Mouse (Mus musculus) embryo, embryonic 9.5 days (tissue): ENCODE measurements around the gene Nlk.
"Not testable (repeated sequence)": the region's sequence is repeated elsewhere in the genome, so short reads cannot be mapped to it uniquely, and the experiment has no call there.

ENCODE experiments used
- DNase-seq: peaks from one replicate; pipeline ENCODE4 v3.0.0-alpha.2; 2017; ENCODE audit errors: extremely low spot score

The Nlk gene

DNA sequence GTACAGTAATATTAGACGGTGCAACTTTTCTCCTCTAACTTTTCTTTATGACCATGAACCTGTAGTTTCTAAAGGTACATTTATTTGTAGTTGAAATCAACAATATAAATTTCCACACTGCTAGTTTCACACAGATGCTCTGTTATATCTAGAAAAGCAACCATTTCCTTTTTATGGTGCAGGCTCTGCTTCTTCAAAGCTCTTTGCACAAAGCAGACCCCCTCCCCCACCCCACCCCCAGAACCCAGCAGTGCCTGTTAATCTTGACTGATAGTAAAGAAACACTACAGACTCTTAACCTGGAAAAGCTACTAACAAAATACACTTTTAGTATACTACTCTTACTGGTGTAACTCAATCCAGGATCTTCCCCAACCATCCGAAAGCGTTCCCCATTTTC is 6.6 kb downstream of the Nlk start:
- no peak for DNase-seq

DNA sequence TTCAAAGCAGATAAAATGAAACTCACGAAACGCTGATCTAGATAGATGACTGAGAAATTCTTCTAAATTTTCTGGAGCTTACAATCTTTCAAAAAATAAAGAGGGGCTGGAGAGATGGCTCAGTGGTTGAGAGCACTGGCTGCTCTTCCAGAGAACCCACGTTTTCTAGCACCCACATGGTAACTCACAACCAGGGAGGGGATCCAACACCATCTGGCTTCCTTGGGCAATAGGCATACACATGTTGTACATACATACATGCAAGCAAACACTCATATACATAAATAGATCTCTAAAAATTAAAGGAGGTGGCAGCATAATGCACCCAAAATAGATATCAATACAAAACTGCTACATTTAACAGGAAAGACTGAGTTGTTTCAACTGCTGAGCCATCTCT is 16.1 kb downstream of the Nlk start:
- no peak for DNase-seq

DNA sequence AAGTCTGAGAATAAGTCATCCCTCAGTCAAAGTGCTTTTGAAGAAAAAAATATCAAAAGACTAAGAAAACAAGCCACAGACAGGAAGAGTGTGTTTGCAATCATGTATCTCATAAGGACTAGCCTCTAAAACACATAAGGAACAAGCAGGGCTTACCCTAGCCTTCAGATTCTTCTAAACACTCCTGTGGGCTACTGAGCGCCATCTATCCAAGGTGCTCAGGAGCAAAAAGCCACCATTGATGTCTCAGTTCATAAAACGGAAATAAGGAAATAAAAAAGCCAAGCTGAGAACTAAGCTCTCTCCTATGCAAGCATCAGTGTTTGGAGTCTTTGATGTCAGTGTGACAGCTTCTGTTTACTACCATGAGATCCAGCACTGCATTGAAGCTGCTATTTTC is 18.4 kb downstream of the Nlk start:
- DNase-seq = no peak

DNA sequence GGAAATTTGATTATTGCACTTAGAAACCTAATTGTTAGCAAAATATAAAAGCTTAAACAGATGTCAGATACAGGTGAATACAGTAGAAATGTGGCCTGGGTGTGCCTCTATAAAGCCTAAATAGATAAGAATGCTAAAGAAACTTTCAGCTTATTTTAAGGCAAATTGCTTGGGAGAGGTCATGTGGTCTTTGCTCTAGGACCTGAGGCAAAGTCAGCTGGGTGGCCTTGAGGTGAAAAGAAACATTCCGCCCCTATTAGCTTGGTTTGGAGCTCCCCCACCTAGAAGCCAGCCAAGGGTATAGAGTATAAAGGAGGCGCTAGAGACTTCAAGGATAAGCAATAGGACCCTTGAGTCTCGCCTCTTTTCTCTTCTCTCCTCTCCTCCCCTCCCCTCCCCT is 28.5 kb downstream of the Nlk start:
- DNase-seq = no peak

DNA sequence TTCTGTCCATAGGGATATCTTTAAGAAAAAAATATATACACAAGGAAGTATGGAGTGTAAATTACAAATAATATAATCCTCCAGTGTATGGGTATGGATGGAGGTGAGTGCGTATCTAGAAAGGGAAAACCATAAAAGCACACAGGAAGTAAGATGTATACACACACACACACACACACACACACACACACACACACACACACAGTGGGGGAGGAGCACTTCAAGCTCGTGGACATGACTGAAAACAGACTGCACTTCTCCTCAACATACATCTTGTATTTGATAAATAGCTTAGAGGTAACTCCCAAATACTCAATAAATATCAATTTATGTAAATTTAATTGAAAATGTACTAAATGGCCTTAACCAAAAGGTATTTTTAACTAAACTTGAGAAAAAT is 32.3 kb downstream of the Nlk start:
- no peak for DNase-seq

DNA sequence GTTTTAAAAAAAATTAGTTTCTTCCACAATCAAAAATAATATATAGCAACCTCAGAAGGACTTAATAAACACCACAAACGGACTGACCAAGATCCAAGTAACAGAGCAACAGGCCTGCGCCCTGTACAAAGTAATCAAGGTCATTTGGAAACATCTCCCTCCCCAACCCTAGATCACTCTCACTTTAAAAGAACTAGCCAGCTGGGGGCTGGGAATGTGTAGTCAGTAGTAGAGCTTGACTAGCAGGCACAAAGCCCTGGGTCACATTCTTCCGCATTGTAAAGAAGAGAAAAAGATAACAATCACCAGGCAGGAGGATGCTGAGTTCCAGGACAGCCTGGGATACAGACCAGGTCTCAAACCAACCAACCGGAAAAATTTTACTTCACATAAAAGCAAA is 33.3 kb downstream of the Nlk start:
- DNase-seq = peak; percentile 6

DNA sequence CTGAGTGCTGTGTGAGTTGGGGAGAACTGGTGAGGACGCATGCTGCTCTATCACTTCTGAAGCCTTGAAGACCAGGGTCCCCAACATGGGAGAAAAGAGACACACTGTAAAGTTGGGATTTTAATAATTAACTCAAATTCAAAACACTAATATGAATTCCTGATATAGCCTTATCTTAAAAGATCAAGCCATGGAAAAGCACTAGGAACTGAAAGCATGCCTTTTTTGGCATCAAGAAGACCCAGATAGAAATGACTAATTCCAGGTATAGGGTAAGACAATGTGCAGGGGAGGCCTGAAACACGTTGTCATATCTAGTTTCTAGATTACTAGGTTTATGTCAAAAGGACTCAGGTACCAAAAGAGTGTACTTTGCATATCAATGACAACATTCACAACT is 48.0 kb downstream of the Nlk start:
- DNase-seq = no peak

DNA sequence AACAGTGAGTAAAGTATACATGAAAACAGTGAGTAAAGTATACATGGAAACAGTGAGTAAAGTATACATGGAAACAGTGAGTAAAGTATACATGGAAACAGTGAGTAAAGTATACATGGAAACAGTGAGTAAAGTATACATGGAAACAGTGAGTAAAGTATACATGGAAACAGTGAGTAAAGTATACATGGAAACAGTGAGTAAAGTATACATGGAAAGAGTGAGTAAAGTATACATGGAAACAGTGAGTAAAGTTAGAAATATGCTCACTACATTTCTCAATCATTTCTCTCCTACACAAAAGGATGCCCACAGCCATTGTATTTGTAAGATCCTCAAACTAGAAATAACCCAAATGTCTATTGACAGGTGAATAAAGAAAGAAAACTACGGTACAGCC is 48.8 kb downstream of the Nlk start:
- DNase-seq = not testable (repeated sequence)

DNA sequence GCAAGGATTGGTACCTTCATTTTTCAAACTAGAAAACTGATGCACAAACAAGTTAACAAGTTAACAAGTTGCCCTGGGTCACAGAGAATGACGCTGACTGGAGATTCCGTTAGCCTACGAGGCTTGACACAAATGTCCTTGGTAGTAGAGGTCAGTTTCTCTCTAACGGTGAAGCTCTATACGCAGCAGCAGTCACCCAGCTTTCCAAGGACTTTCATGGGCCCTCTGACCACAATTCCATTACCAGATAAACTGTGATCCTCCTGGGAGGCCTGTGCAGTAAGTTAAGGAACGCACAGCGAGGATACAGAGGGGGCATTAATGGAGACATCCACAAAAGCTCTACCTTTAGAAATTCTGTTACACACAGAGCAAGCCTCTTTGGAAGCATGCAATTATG is 53.4 kb downstream of the Nlk start:
- no peak for DNase-seq

DNA sequence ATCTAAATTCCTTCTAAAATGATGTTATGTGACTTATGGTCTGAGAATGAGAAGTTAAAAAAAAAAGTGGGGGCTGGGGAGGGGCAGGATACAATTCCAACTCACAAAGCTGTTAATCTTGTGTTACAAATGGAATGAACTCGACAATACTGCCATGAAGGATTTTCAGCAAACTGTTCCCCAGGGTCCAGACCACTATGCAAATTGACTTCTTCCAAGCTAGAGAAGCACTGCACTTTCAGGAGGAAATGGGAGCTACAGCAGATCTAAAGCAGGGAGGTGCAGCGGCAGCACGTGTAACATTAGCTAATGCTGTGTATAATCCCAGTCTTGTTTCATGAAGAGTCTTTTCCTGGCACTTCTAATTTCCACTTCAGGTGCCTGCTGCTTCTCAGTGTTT is 55.0 kb downstream of the Nlk start:
- DNase-seq = no peak

DNA sequence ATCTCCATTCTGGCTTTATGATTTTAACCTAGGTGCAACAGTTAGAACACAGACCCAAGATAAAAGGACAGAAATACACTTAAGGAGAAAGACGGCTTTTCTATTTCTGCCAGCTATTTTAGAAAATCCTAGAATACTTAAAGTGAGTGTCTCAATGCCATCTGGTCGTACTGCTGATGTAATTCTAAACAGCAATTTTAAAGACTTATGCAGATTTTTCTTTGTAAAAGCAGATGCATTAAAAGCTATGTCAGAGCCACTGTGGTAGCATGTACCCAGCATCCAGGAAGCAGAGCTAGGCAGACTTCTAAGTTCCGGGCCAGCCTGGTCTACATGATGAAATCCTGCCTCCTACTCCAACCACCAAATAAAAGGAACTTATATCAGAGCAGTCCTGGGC is 56.1 kb downstream of the Nlk start:
- no peak for DNase-seq

DNA sequence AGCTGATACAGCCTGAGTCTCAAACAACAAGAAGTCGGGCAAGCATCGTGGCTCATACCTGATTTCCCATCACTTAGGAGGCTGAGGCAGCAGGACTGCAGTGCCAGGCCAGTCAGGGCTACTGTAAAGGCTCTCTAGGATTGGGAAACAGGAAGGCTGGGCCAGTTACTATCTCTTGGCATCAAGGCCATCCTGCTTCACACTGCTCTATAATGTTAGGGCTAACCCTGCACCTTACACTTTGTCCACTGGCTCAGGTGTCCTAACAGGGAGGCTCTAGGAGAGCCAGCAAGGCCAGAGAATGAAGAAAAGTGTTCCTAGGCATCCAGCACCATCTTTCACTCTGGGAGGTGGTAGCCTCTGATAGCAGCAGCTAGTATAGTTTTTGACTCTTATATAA is 64.4 kb downstream of the Nlk start:
- no peak for DNase-seq

DNA sequence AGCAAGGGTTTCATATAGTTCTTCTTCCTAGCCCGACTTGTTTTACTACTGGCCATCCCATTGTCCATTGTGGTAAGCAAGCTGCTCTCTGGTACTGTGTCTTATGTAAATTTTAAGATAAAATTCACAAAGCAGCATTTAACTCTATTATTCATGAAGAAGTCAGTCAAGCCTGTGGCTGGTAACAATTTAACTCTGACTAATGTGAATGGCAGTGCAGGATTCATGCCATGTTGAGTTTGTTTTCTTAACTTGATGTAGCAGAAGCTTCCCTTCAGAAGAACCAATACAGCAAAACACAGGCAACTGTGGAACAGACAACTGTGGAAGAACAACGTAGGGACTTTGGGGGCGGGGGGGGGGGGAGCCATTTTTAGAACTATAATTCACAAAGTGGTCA is 68.3 kb downstream of the Nlk start:
- no peak for DNase-seq

DNA sequence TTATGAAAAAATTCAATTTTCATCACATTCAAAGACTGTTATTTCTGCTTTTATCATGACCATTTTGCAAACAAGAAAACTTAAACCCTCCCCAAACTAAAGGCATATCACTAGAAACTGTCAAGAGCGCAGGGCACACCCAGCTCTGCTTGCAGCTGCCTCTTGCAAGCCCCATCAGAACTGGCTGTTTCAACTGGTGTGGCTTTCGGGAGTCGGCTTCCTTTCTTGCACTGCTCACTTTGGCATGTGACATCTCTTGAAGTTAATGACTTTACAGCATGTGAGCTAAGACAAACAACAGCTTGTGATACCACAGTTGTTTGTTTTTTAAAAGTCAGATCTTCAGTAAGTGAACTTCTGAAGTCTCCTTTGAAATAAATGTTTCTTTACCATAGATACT is 72.8 kb downstream of the Nlk start:
- DNase-seq = peak; percentile 8

DNA sequence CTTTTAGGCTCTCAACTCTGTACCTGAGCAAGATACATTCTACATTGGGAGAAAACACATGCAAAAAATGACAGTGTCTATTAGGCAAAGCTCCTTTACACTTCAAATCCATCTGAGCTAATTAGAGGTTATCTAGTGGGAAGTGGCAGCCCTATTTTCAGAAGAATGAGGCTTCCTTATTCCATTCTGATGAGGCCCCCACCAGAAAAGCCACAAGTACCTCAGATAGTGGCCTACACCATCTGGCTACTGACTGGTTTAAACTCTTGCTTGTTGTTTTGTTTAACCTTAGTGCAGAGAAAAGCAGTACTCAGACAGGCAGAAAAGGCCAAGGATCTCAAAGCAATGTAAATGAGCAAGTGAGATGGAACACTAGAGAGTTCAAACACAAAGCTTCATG is 75.2 kb downstream of the Nlk start:
- no peak for DNase-seq

DNA sequence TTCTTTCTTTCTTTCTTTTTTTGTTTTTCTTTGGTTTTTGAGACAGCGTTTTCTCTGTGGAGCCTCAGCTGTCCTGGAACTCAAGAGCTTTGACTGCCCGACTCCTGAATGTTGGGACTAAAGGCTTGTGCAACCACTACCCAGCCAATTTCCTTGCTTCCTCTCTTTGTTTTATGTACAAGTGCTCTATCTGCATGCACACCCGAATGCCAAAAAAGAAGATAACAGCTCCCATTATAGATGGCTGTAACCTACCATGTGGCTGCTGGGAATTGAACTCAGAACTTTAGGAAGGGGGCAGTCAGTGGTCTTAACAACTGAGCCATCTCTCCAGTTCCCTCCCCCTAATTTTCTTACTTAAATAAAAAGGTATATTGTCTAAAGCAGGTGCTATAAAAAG is 77.0 kb downstream of the Nlk start:
- no peak for DNase-seq

DNA sequence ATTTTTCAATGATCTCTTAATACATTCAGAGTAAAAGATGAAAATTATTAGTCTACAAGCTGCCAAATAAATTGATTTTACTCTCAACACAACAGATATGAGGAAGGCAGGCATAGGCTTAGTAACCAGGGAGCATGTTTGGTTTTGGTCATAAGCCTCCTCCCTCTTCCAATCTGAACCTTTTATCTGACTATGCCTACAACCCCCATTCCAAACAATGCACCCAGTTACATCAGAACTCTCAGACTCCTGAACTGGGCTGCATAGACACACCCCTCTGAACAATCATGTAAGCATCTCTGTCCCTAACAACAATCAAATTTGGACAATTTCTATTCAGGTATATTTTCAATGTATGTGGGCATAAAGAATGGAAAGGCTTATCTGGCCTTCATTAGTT is 85.9 kb downstream of the Nlk start:
- DNase-seq = no peak

DNA sequence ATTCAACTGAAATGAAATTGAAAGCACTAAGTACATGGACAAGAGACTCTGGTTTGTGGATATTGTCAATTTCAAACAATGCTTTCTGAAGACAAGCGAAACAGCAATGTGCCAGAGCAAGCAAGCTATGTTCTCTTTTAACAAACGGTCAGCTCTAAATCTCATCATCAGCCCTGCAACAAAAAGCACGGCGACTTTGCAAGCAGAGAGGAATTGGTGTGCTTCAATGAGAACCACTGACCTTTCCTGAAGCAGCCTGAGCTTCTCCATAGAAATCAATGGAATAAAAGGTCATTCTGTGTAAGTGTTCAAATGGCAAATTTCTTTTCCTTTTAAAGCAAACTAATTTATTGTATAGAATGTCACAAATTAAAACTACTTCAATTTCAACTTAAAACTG is 87.5 kb downstream of the Nlk start:
- DNase-seq = no peak

DNA sequence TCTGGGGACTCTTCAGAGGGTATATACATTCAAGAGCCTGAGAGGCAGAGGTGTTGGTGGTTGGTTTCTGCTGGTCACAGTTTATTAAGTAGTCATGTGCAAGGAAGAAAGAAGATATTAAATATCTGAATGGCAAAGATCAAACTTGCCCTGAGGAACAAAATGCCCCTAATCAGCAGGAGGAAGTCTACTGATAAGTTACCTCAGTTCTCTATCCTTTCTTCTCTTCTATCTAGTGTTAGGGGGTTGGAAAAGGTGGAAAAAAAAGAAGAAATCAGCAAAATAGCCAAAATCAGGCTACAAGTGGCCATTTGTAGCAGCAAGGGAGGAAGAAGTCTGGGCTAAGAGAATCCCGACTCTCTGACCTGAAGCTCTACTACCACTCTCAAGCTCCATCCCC is 92.3 kb downstream of the Nlk start:
- DNase-seq = no peak

DNA sequence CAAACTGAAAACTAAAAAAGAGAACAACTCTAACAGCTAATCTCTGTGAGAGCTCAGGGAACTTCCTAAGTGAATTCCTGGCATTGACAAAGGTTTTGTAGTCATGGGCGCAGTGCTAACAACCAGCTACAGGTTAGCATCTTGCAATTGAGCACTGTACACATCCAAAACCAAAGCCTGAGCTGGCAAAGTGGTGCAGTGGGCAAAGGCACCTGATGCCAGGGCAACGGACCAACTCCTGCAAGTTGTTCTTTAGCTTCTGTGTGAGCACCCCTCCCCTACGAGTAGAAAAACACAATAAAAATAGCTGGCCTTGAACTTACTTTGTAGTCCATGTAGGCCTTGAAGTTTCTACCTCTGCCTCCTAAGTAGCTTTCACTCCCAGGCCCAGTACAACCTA is 94.4 kb downstream of the Nlk start:
- DNase-seq = no peak

DNA sequence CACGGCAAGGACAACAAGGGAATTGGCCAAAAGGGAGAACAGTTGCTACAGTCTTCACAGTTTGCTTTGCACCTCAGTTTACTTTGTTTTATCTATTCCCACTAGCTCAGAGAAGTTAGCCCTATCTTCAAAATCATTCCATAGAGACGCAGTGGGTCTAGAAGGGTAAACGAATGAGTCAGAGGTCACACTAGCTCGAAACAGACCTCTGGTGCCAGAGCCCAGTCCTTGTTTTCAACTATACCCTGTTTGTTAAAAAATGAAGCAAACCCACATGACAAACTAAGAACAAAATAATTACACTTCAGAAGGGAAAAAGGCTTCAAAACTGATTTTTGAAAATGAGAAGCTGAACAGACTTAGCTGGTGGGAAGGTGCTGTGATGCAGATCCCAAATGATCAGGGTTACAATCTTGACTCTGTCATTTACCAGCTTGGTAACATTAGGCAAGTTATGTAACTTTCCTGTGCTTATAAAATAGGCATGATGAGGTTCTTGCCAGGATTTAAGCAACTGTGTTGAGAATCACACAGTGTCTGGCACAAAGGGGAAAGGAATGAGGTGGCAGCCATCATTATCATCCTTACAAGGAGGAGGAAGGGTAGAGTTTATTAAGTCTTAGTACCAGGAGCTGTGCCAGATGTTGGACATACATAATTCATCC is 96.1 kb downstream of the Nlk start:
- no peak for DNase-seq

DNA sequence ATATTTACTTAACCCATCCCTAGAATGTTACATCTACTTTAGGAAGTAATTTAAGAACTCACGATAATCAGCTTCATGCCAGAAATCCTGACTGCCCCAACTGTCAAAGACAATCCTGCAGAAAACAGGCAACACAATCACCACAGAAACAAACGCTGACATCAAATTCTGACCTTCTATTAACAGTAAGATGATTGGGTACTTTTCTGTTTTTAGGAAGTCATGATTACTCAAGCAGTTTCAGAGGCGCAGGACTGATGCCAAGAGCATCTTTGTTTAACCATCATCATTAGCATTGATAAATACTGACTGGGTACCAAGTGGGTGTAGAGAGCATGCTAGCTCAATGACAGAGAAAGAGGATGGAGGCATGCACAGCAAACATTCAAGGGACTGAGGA is 96.7 kb downstream of the Nlk start:
- no peak for DNase-seq

DNA sequence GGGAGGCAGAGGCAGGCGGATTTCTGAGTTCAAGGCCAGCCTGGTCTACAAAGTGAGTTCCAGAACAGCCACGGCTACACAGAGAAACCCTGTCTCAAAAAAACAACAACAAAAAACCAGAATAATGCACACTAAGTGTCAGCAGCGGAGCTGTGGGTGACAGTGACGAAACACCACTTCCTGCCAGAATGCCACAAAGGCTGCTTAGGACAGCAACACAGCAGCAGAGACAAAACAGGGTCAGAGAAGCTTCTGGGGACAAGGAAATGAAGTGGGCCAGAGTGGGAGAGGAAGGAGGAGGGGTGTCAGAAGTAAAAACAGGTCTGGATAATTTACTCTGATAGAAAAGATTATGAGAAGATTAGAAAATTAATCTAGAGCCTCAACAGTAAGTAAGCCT is 97.1 kb downstream of the Nlk start:
- DNase-seq = no peak

DNA sequence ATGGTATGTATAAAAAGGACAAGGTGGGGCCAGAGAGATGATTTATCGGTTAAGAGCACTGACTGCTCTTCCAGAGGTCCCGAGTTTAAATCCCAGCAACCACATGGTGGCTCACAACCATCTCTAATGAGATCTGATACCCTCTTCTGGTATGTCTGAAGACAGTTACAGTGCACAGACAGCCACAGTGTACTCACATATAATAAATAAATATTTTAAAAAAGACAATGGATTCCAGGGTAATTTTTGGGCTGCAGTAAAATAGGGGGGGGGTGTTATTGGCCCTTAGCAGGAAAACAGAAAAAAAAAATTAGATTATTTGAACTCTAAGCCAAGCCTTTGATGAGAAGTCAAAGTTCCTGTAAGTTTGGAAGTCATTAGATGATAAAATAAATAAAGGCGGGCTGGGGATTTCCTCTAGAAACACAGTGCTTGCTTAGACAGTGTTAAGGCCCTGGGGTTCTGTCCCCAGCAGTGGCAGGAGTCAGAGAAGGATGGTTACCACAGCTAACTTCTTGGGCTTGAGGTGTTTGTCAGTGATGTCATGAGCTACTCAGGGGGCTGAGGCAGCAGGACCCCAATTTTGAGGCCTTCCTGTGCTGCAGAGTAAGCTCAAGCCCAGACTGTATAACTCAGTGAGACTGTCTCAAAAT is 98.3 kb downstream of the Nlk start:
- no peak for DNase-seq
